Mouse (Mus musculus) megakaryocyte-erythroid progenitor cell, adult 5-6 weeks (primary cell): Measurements from ENCODE around the gene Col4a2. TPM values are rescaled to one million over a fixed set of nuclear protein-coding genes. Genes with fewer than 3 reads are reported as not detected.

ENCODE experiments used
- ATAC-seq: replicated peaks from 2 replicates; pipeline ENCODE4 v1.8.0; 2016; ENCODE audit warnings: mild to moderate bottlenecking, inconsistent platforms; ENCODE audit not compliant: severe bottlenecking, poor library complexity, low FRiP score, low TSS enrichment
- total RNA-seq, 2 experiments: library from RNA; stranded (forward) in 1 of 2; stranded (reverse) in 1 of 2; fragments of 200-1000, 215-1000 nt in 1 of 2; fragments of >200 nt in 1 of 2; fragmentation: Nextera tagmentation in 1 of 2; gene quantifications; 2 replicates each; pipeline ENCODE4 v1.2.3; 2014 to 2017

The Col4a2 gene
- total RNA-seq, 2 experiments from 2014 or later, result 0.35 to 0.56 TPM

GRCm38 (mm10) chr8:11348622-11349021, 36.0 kb downstream of the Col4a2 start:
- no peak for ATAC-seq

DNA sequence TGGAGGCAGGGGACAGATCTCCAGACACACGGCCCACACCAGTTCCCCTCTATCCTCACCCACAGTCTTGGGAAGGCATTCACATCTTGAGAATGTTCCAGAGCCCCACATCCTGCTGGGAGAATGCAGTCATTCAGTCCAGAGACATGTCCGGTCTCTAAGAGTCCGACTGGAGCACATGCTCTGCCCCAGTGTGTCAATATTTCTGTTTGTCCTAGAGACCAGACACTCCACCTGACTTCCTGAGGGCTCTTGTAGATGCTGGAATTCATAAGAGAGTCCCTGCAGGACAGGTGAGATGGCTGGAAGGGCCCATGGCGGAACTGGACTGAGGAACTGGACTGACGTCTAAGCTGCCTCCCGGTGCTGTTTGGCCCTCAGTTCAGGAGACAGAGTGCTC, 38.8 kb downstream of the Col4a2 start:
- no peak for ATAC-seq

DNA sequence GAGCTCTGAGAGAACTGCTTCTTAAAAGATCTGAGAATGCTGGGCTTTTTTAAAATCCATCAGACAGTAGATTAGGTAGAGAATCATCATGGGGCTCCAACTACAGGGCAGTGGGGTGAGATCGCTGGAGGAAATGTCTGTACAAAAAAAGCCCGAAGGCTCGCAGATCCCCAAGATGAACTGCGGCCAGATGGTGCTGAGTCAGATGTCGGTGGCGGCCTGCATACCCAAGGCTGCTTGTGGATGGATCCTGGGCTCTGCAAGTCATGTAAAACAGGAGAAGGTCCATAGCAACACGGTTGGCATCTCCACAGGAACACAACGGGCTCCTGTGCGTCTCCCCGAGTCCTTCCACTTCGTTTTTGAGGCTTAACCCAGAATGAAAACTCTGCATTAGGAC, 39.9 kb downstream of the Col4a2 start:
- ATAC-seq, result no peak

- no peak for ATAC-seq
These were observed 42.3 kb downstream of the Col4a2 start for GRCm38 (mm10) chr8:11354800-11355451.

GRCm38 (mm10) chr8:11355900-11356299, 43.3 kb downstream of the Col4a2 start:
- no peak for ATAC-seq

GRCm38 (mm10) chr8:11356776-11357175, 44.2 kb downstream of the Col4a2 start:
- peak; percentile 77 for ATAC-seq

DNA sequence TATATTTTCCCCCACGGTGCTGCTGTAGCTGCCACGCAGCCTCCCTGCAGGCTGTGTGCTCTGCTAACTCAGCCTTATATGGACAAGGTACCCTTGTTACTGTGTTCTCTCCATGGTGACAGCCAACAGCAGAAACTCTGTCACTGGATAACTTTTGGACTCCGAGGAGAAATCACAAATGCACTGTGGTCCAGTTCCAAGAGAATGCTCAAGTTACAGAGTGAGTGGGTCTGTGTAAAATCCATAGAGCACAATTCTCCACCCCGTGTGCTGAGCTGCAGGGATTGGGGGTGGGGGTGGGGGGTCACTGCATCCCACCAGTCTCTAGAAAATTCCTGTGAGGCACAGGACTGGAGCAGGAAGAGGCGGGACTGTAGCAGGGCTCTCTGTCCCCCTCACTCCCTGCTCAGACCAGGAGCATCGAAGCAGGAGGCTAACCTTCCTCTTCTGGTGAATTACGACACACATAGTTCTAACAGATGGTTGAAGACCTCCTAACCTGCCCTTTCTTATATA, 45.4 kb downstream of the Col4a2 start:
- ATAC-seq, result no peak

GRCm38 (mm10) chr8:11359846-11360245, 47.2 kb downstream of the Col4a2 start:
- no peak for ATAC-seq

- ATAC-seq, result no peak
These were observed 49.1 kb downstream of the Col4a2 start for GRCm38 (mm10) chr8:11361546-11362277.

- no peak for ATAC-seq
These were observed 49.9 kb downstream of the Col4a2 start for GRCm38 (mm10) chr8:11362278-11363214.

DNA sequence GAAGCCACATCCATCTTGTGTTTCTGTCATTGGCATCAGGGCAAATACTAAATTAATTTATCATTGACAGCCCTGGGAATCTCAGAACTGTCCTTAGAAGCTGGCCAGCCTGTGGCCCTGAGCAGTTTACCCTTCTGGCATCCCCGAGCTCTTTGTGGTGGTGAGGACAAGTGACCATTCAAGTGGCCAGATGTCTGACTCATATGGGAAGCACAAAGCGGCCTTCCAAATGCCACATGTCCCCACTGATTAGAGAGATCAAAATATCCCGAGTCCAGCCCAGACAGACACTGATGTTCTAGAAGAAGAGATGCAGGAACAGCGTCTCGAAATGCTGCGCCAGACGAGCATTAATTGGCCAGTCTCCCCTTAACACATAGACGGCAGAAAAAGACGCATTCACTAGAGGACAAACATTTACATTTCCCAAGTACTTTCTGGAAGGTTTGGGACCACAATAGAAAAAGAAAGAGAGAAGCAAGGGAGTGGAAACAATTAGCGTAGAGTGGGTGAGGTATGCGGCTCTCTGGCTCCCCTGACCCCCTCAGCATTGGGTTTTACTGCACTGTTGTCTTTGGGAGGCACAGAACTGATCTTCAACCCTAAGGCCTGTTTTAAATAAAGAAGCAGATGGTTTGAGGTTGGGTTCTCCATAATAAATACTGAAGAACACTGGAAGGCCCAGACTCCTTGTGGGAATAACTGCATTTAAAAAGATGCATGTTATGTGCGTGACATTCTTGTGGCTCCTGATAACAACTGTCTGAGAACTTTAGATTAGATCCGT, 50.9 kb downstream of the Col4a2 start:
- no peak for ATAC-seq

DNA sequence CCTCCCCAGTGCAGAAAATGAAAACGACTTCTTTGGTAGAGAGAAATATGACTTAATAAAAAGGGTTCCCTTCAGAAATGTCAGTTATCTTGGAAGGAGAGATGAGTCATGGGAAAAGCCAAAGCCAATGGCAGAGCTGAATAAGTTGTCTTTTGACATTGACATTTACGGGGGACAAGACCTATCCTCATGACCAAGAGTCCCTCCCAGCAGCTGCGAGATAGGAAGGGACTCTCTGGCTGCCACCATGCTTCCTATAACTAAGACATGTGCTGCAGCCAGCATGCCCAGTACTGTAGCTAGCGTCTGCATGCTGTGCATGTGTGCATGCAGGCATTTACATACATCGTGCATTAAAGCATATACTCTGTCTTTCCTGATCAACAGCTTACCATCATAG, 53.6 kb downstream of the Col4a2 start:
- no peak for ATAC-seq

DNA sequence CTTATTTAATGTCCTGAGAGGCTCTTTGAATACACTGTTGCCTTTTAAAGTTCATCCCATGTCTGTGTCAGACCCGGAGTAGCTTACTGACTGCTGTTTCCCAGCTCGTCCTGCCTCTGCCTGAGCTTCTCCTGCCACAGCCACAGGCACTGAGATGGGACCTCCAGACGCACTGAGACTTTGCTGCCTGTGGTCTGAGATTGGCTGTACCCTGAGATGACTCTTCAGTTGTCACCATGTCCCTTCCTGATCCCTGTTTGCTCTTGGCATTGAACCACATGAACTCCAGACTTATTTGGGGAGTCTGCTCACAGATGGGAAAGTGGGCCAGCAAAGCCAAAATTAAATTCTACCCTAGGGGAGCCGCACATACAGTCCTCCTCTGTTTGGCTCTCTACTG, 54.1 kb downstream of the Col4a2 start:
- ATAC-seq, result no peak

DNA sequence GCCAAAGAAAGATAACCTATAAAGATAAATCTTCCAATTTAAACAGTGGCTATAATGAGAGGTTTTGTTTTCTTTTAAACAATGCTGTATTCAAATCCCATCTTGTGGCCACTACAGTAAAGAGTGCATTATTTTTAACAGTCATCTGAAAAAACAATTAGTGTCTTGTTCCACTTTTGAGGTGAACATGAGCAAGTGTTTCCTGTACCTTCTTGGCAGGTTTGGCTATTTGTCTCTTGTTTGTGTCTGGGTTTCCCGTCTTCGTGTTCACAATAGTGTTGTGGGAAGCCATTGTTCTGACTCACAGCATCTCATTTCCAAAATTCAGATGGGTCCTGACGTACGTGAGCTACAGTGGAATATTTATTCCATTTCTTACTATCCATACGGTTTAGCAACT, 55.1 kb downstream of the Col4a2 start:
- no peak for ATAC-seq

DNA sequence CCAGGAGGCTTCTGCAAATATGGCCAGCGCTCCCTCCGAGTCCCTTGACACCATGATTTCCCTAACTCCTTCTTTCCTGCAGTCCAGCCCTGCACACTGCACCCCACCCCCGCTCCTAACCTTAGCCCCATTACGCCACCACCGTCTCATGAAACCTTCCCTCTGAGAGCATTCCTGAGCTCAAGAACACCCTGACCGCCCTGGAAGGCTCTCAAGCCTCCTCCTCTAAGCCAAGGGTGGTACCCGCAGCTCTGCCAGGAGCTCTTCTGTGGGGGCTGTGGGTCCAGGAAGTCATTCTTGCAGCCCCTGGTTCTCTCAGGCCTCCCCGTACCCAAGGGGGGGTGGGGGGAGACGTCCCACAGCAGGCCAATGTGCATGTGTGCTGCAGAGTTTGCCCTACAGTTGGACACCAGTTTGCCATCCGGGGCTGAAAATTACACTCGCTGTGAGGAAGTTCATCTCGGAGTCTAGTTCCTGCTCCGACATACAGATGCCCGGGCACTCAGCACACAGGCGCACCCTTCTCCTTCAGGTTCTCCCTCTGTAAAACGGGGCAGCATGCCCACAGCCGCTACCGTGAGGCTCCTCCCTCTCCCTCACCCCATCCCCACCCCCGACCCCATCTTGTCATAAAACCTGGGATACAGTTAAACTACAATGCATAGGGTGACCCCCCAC, 57.1 kb downstream of the Col4a2 start:
- ATAC-seq, result no peak

DNA sequence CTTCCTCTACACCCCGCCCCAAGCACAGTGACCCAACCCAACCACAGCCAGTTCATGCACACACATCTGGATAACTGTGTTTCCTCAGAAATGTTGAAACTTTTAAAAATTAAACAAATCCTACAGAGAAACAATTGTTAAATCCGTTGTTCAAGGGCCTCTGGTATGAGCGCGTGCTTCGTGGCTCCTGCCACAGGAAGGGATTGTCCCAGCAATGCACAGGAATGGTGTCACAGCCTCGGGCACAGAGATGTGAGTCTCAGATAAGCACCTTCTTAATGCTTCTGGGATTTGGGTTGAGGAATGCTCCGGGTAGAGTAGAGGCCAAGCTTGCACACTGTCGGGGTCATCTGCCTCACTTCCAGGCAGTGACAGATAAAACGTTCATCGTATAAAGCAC, 58.7 kb downstream of the Col4a2 start:
- no peak for ATAC-seq

DNA sequence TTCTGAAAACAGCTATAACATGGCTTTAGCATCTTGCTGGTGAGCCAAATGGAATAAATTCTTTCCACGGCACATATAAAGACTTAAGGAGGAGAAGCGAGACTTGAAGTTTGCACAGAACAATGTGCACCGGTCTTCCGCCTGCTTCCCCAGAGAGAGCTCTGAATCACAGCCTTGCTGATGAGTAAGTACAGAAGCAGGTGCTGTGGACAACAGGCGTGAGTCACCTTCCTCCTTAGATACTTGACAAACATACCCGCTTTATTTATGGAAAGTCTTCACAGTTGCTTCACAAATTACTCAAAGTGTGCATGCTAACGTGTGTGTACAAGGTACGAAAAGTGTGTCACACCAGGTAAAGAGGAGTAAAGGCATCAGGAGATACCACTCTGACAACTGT, 59.5 kb downstream of the Col4a2 start:
- ATAC-seq, result no peak

- no peak for ATAC-seq
These were observed 61.2 kb downstream of the Col4a2 start for GRCm38 (mm10) chr8:11373643-11374325.
